Mouse (Mus musculus) hindbrain, embryonic 10.5 days (tissue): ENCODE measurements around the gene Gm35315. TPM values are rescaled to one million over a fixed set of nuclear protein-coding genes. Genes with fewer than 3 reads are reported as not detected.
"Not testable (repeated sequence)": the region's sequence is repeated elsewhere in the genome, so short reads cannot be mapped to it uniquely, and the experiment has no call there.

Experiments used
- DNase-seq: peaks from one replicate; pipeline ENCODE4 v3.0.0-alpha.2; 2017; ENCODE audit warnings: low spot score
- H3K27ac ChIP-seq: fragments of 300-500 bp; sonication (generic); 2 replicates; pipeline ENCODE4 v1.5.1; 2016; ENCODE audit warnings: mild to moderate bottlenecking, moderate library complexity
- H3K27me3 ChIP-seq: fragments of 300-500 bp; sonication (generic); 2 replicates; pipeline ENCODE4 v1.6.1; 2016; ENCODE audit warnings: mild to moderate bottlenecking; ENCODE audit not compliant: poor library complexity, insufficient read depth, severe bottlenecking
- H3K36me3 ChIP-seq: fragments of 300-500 bp; sonication (generic); 2 replicates; pipeline ENCODE4 v1.6.1; 2016; ENCODE audit warnings: mild to moderate bottlenecking, moderate library complexity
- H3K4me1 ChIP-seq: fragments of 300-500 bp; sonication (generic); replicated peaks from 2 replicates; pipeline ENCODE4 v1.6.1; 2016; ENCODE audit warnings: mild to moderate bottlenecking
- H3K4me3 ChIP-seq: fragments of 300-500 bp; sonication (generic); 2 replicates; pipeline ENCODE4 v1.5.1; 2016; ENCODE audit warnings: mild to moderate bottlenecking, moderate library complexity
- H3K9me3 ChIP-seq: fragments of 300-500 bp; sonication (generic); 2 replicates; pipeline ENCODE4 v1.6.1; 2016; ENCODE audit warnings: mild to moderate bottlenecking, moderate library complexity
- WGBS: fragments of 180-500 bp; shearing (Covaris S2); methylation state at CpG from one replicate; pipeline ENCODE4 v1.1.7; 2016; 5-methylcytosine and 5-hydroxymethylcytosine counted together
- polyA plus RNA-seq: library from polyadenylated mRNA; unstranded; fragments of >200 nt; fragmentation: Nextera tagmentation; extraction: Ambion mirVana; gene quantifications from 2 replicates; pipeline ENCODE4 v1.2.1, GENCODE M21; 2016

The Gm35315 gene
- polyA plus RNA-seq: 1.2 and 1.4 TPM in 2 replicates

GRCm38 (mm10) chr5:110094030-110094846 lies at the start of gene Gm35315:
TSS of gene Gm35315 (minus strand) at chr5:110094420.
- DNase-seq: peak; percentile 88
- H3K4me1 ChIP-seq: peaks cover 15% of the 10 kb centered on the region
- no peaks in the 10 kb centered on the region; the same call in 1 of the 2 replicates for H3K27me3 ChIP-seq
- WGBS: 2% methylated on average over 25 of the region's 25 CpGs
- peak within 1 kb of the TSS; percentile 63 for H3K4me3 ChIP-seq
- H3K9me3 ChIP-seq: no peaks in the 10 kb centered on the region
- H3K27ac ChIP-seq: peak within 1 kb of the TSS; percentile 91
- no peaks in the 10 kb centered on the region for H3K36me3 ChIP-seq

GRCm38 (mm10) chr5:110143007-110143406 lies 48.8 kb upstream of the Gm35315 start:
- H3K27me3 ChIP-seq: no peaks in the 10 kb centered on the region
- H3K27ac ChIP-seq: no peak overlapping the region
- DNase-seq: no peak
- H3K4me3 ChIP-seq: no peak overlapping the region
- H3K9me3 ChIP-seq: no peaks in the 10 kb centered on the region
- WGBS: 89% methylated on average over 5 of the region's 5 CpGs
- no peaks in the 10 kb centered on the region for H3K4me1 ChIP-seq
- peaks cover 84% of the 10 kb centered on the region for H3K36me3 ChIP-seq

GRCm38 (mm10) chr5:110142309-110142708 lies 48.1 kb upstream of the Gm35315 start:
- Histone ChIP-seq H3K27me3 (no peaks in the 10 kb centered on the region), H3K4me1 (no peaks in the 10 kb centered on the region), H3K4me3 (no peak overlapping the region), H3K9me3 (no peaks in the 10 kb centered on the region), H3K27ac (no peak overlapping the region), H3K36me3 (peaks cover 80% of the 10 kb centered on the region)
- no peak for DNase-seq
- 88% methylated on average over 2 of the region's 2 CpGs for WGBS

GRCm38 (mm10) chr5:110140424-110140823 lies 46.2 kb upstream of the Gm35315 start:
- peaks cover 11% of the 10 kb centered on the region for H3K4me1 ChIP-seq
- no peak overlapping the region for H3K4me3 ChIP-seq
- no peaks in the 10 kb centered on the region for H3K9me3 ChIP-seq
- no peaks in the 10 kb centered on the region for H3K27me3 ChIP-seq
- no peak for DNase-seq
- WGBS: 92% methylated on average over 7 of the region's 7 CpGs
- no peak overlapping the region for H3K27ac ChIP-seq
- H3K36me3 ChIP-seq: peaks cover 61% of the 10 kb centered on the region

- no peaks in the 10 kb centered on the region for H3K9me3 ChIP-seq
- H3K27ac ChIP-seq: no peak overlapping the region
- H3K27me3 ChIP-seq: no peaks in the 10 kb centered on the region
- WGBS: 89% methylated on average over 3 of the region's 3 CpGs
- H3K36me3 ChIP-seq: peaks cover 50% of the 10 kb centered on the region
- peaks cover 14% of the 10 kb centered on the region for H3K4me1 ChIP-seq
- no peak overlapping the region for H3K4me3 ChIP-seq
- DNase-seq: no peak
Observed at GRCm38 (mm10) chr5:110139325-110139724, 45.1 kb upstream of the Gm35315 start.

GRCm38 (mm10) chr5:110137816-110138215 lies 43.6 kb upstream of the Gm35315 start:
- Histone ChIP-seq H3K27me3 (no peaks in the 10 kb centered on the region), H3K36me3 (peaks cover 36% of the 10 kb centered on the region)
- WGBS: 92% methylated on average over 3 of the region's 3 CpGs

GRCm38 (mm10) chr5:110136087-110136464 lies 41.9 kb upstream of the Gm35315 start:
- peak overlapping the region; percentile 76 for H3K27ac ChIP-seq
- peaks cover 24% of the 10 kb centered on the region for H3K36me3 ChIP-seq
- no peak for DNase-seq
- WGBS: 8% methylated on average over 18 of the region's 18 CpGs
- H3K4me3 ChIP-seq: peak overlapping the region; percentile 67
- peaks cover 14% of the 10 kb centered on the region for H3K9me3 ChIP-seq
- peaks cover 14% of the 10 kb centered on the region for H3K4me1 ChIP-seq
- no peaks in the 10 kb centered on the region for H3K27me3 ChIP-seq

More at GRCm38 (mm10) chr5:110137816-110138215, 43.6 kb upstream of the Gm35315 start:
- Histone ChIP-seq H3K4me3 (no peak overlapping the region), H3K9me3 (peaks cover 7% of the 10 kb centered on the region; the same call in 1 of the 2 replicates), H3K4me1 (peaks cover 14% of the 10 kb centered on the region), H3K27ac (no peak overlapping the region)
- DNase-seq: no peak

- Histone ChIP-seq H3K36me3 (peaks cover 25% of the 10 kb centered on the region), H3K27ac (peak within 1 kb of the TSS; percentile 76), H3K27me3 (no peaks in the 10 kb centered on the region), H3K4me3 (peak within 1 kb of the TSS; percentile 67), H3K9me3 (peaks cover 19% of the 10 kb centered on the region), H3K4me1 (peaks cover 14% of the 10 kb centered on the region)
- 4% methylated on average over 46 of the region's 46 CpGs for WGBS
- DNase-seq: peak; percentile 99
Observed at GRCm38 (mm10) chr5:110135293-110136086, 41.3 kb upstream of the Gm35315 start, which contains the start of gene Chfr. TSS of gene Chfr (plus strand) at chr5:110135842.

- not testable (repeated sequence) for H3K27ac ChIP-seq, H3K4me1 ChIP-seq, H3K9me3 ChIP-seq, H3K27me3 ChIP-seq, DNase-seq, H3K4me3 ChIP-seq
- WGBS: 88% methylated on average over 3 of the region's 3 CpGs
- H3K36me3 ChIP-seq: peaks cover 86% of the 10 kb centered on the region
Observed at GRCm38 (mm10) chr5:110122380-110122779, 28.2 kb upstream of the Gm35315 start.

- H3K36me3 ChIP-seq: peaks cover 56% of the 10 kb centered on the region
Observed at GRCm38 (mm10) chr5:110109991-110110441, 15.8 kb upstream of the Gm35315 start, which contains the start of gene Zfp605. TSS of gene Zfp605 (plus strand) at chr5:110110092.

GRCm38 (mm10) chr5:110108305-110108628 lies 14.0 kb upstream of the Gm35315 start:
- Histone ChIP-seq H3K4me1 (peaks cover 24% of the 10 kb centered on the region), H3K36me3 (peaks cover 57% of the 10 kb centered on the region), H3K9me3 (no peaks in the 10 kb centered on the region; the same call in 1 of the 2 replicates), H3K27ac (peak overlapping the region; percentile 97), H3K4me3 (peak overlapping the region; percentile 91), H3K27me3 (no peaks in the 10 kb centered on the region)
- DNase-seq: no peak
- WGBS: 2% methylated on average over 7 of the region's 7 CpGs

More at GRCm38 (mm10) chr5:110109991-110110441, 15.8 kb upstream of the Gm35315 start, which contains the start of gene Zfp605:
- DNase-seq: peak; percentile 89
- Histone ChIP-seq H3K9me3 (no peaks in the 10 kb centered on the region; the same call in 1 of the 2 replicates), H3K27ac (peak within 1 kb of the TSS; percentile 91), H3K4me3 (peak within 1 kb of the TSS; percentile 68), H3K4me1 (peaks cover 24% of the 10 kb centered on the region), H3K27me3 (no peaks in the 10 kb centered on the region)
- under 1% methylated on average over 12 of the region's 12 CpGs for WGBS

- peak; percentile 95 for DNase-seq
- H3K4me1 ChIP-seq: peaks cover 24% of the 10 kb centered on the region
- no peaks in the 10 kb centered on the region for H3K27me3 ChIP-seq
- peaks cover 57% of the 10 kb centered on the region for H3K36me3 ChIP-seq
- peak within 1 kb of the TSS; percentile 91 for H3K4me3 ChIP-seq
- peak within 1 kb of the TSS; percentile 97 for H3K27ac ChIP-seq
- WGBS: under 1% methylated on average over 70 of the region's 71 CpGs
- peaks cover 2% of the 10 kb centered on the region; the same call in 1 of the 2 replicates for H3K9me3 ChIP-seq
Observed at GRCm38 (mm10) chr5:110107581-110108304, 13.5 kb upstream of the Gm35315 start, which contains the start of gene Gtpbp6. TSS of gene Gtpbp6 (minus strand) at chr5:110108197.
